In genomic region chr8:121300501-121301411, GRCm38 (mm10) we compare ENCODE assay signal across 9 mouse cellular contexts.
DNase-seq lines count a peak whose midpoint lies in the region; ATAC-seq and TF ChIP-seq lines count a peak whose summit lies in the region.
"Had no signal": no experiment of that assay in that cellular context is flagged by ENCODE, and none has a peak within 500 bp of the region (broad histone marks: within the 10 kb centered on the region; RNA-seq: fewer than 3 reads in every experiment).

No protein-coding gene starts in this region.

- ATAC-seq in limb, embryonic 14.5 days (ENCODE audit: low FRiP score, low read depth) = peak; percentile 76
- peak; percentile 74 for ATAC-seq in stomach, embryonic 14.5 days (ENCODE audit: insufficient number of reproducible peaks, insufficient read depth, low FRiP score, low read depth)
- ATAC-seq in cerebellum, adult (ENCODE audit: insufficient number of reproducible peaks, low FRiP score, low TSS enrichment) = no peak
- ATAC-seq: Patski had no signal

- H3K27me3 ChIP-seq in hindbrain, embryonic 10.5 days (ENCODE audit: insufficient read depth, poor library complexity, severe bottlenecking) = peaks cover 34% of the 10 kb centered on the region
- H3K27me3 ChIP-seq in limb, embryonic 14.5 days (ENCODE audit: control insufficient read depth, insufficient read depth, low read length) = peaks cover 32% of the 10 kb centered on the region
- no peaks in the 10 kb centered on the region for H3K27me3 ChIP-seq in stomach, embryonic 14.5 days (ENCODE audit: control insufficient read depth, insufficient read depth, low read length)

- 29% methylated on average over 28 of the region's 28 CpGs for WGBS in hindbrain, embryonic 10.5 days
- WGBS in limb, embryonic 14.5 days = 11% methylated on average over 28 of the region's 28 CpGs
- WGBS in stomach, embryonic 14.5 days = 10% methylated on average over 28 of the region's 28 CpGs

- no peaks in the 10 kb centered on the region for H3K9me3 ChIP-seq in hindbrain, embryonic 10.5 days
- no peaks in the 10 kb centered on the region for H3K9me3 ChIP-seq in limb, embryonic 14.5 days (ENCODE audit: control insufficient read depth, low read length)
- H3K9me3 ChIP-seq in stomach, embryonic 14.5 days (ENCODE audit: control insufficient read depth, low read depth, low read length) = no peaks in the 10 kb centered on the region

- no peak for TF ChIP-seq POLR2A in limb, embryonic 14.5 days (IDR thresholded peaks at IDR 0.05; ENCODE audit: borderline replicate concordance, extremely low read depth, insufficient read depth, insufficient read length)

- H3K4me1 ChIP-seq in hindbrain, embryonic 10.5 days (replicated peaks) = peaks cover 45% of the 10 kb centered on the region
- peaks cover 36% of the 10 kb centered on the region for H3K4me1 ChIP-seq in limb, embryonic 14.5 days (ENCODE audit: control insufficient read depth, insufficient read depth, low read length)
- peaks cover 30% of the 10 kb centered on the region; the same call in 1 of the 2 replicates for H3K4me1 ChIP-seq in stomach, embryonic 14.5 days (ENCODE audit: control insufficient read depth, insufficient read depth, low read length)

- peak overlapping the region; percentile 46 for H3K4me2 ChIP-seq in limb, embryonic 14.5 days (replicated peaks; ENCODE audit: low read depth, low read length, severe bottlenecking)
- peak overlapping the region; percentile 29 for H3K4me2 ChIP-seq in stomach, embryonic 14.5 days (replicated peaks; ENCODE audit: low read depth, low read length)

- DNase-seq in spleen, postnatal 36 days (ENCODE audit: low spot score in 2 of 2) = peak; percentile 3 to 8
- no peak for DNase-seq in spleen, postnatal 4 days (ENCODE audit: low spot score in 2 of 2)
- DNase-seq in hindbrain, embryonic 10.5 days (ENCODE audit: low spot score) = peak; percentile 72
- DNase-seq in limb, embryonic 14.5 days (ENCODE audit: low spot score) = peak; percentile 60
- DNase-seq in urinary bladder, postnatal 10 days (ENCODE audit: low spot score) = no peak
- DNase-seq in adrenal gland, adult 8-10 months = no peak

- H3K4me3 ChIP-seq in hindbrain, embryonic 10.5 days = peak overlapping the region; percentile 40
- peak overlapping the region; percentile 6; the same call in 1 of the 2 replicates for H3K4me3 ChIP-seq in limb, embryonic 14.5 days (replicated peaks; ENCODE audit: low read length)
- H3K4me3 ChIP-seq in stomach, embryonic 14.5 days (ENCODE audit: low read depth, low read length) = 0 out of 2 replicates have a peak overlapping the region, but pooled peaks have one; percentile 2

- H3K9ac ChIP-seq in limb, embryonic 14.5 days (ENCODE audit: low read depth, low read length, severe bottlenecking) = peak overlapping the region; percentile 3; the same call in 1 of the 2 replicates
- H3K9ac ChIP-seq in stomach, embryonic 14.5 days (replicated peaks; ENCODE audit: low read depth, low read length) = 0 out of 2 replicates have a peak overlapping the region, but pooled peaks have one; percentile 11

- no peaks in the 10 kb centered on the region for H3K36me3 ChIP-seq in hindbrain, embryonic 10.5 days
- no peaks in the 10 kb centered on the region for H3K36me3 ChIP-seq in limb, embryonic 14.5 days (ENCODE audit: control insufficient read depth, insufficient read depth, low read length)
- H3K36me3 ChIP-seq in stomach, embryonic 14.5 days (ENCODE audit: control insufficient read depth, insufficient read depth, low read length) = no peaks in the 10 kb centered on the region

- peak overlapping the region; percentile 82 for H3K27ac ChIP-seq in hindbrain, embryonic 10.5 days
- peak overlapping the region; percentile 59; the same call in 1 of the 2 replicates for H3K27ac ChIP-seq in limb, embryonic 14.5 days (replicated peaks; ENCODE audit: low read depth, low read length)
- H3K27ac ChIP-seq in stomach, embryonic 14.5 days (ENCODE audit: low read length) = peak overlapping the region; percentile 85

Comparison
In these comparisons a context has a peak if more than half of its experiments do, and no peak if none do; other contexts are left out.
1. DNase-seq: peak in spleen, postnatal 36 days (2 of 2), hindbrain, embryonic 10.5 days (single experiment) and limb, embryonic 14.5 days (single experiment); none in spleen, postnatal 4 days (0 of 2), urinary bladder, postnatal 10 days (single experiment) and adrenal gland, adult 8-10 months (single experiment).
2. Peak in every context shown above with its lines, with median percentiles within 50 percentile points of each other: H3K27ac ChIP-seq and H3K4me3 ChIP-seq.